Mouse (Mus musculus) E14TG2a.4 (cell line): ENCODE data around the gene Ano6.

Experiments
- H3K27me3 ChIP-seq: 2 replicates; pipeline ENCODE4 v1.6.1; 2014; ENCODE audit warnings: low read length, control low read depth; ENCODE audit not compliant: insufficient read depth
- H3K36me3 ChIP-seq: 2 replicates; pipeline ENCODE4 v1.6.1; 2014; ENCODE audit warnings: low read length, control low read depth; ENCODE audit not compliant: insufficient read depth
- H3K4me1 ChIP-seq: replicated peaks from 2 replicates; pipeline ENCODE4 v1.6.1; 2014; ENCODE audit warnings: low read depth, low read length, control low read depth
- H3K4me3 ChIP-seq: replicated peaks from 2 replicates; pipeline ENCODE4 v1.5.1; 2014; ENCODE audit warnings: mild to moderate bottlenecking, low read length
- H3K9me3 ChIP-seq: 2 replicates; pipeline ENCODE4 v1.6.1; 2014; ENCODE audit warnings: low read length, control low read depth
- CTCF ChIP-seq: conservative IDR thresholded peaks from 2 replicates; pipeline ENCODE4 v1.5.1; 2014; ENCODE audit warnings: low read length
- NANOG ChIP-seq: IDR thresholded peaks from 2 replicates; pipeline ENCODE4 v1.6.1; 2014; ENCODE audit warnings: borderline replicate concordance, low read length, mixed read lengths
- POU5F1 ChIP-seq: IDR thresholded peaks from 2 replicates; pipeline ENCODE4 v1.6.1; 2014; ENCODE audit warnings: low read length, borderline replicate concordance

The Ano6 gene

DNA sequence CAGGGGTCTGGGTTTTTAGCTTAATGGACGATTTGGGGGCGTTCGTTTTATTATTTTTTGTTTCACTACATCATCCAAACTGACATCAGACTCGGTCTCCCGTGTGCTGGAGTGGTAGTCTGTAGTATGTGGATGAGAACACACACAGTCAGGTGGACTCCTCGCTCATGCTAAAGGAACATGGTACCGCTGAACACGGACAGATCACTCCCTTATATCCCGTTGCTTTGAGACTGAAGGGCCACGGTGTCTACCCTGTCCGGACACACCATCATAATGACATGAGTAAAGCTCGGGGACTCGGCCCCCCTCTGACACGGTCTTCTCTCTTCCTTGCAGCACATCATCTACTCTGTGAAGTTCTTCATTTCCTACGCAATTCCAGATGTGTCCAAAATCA is 181.5 kb downstream of the Ano6 start:
- 0 out of 2 replicates have a peak, but pooled peaks cover 3% of the 10 kb centered on the region for H3K4me1 ChIP-seq

DNA sequence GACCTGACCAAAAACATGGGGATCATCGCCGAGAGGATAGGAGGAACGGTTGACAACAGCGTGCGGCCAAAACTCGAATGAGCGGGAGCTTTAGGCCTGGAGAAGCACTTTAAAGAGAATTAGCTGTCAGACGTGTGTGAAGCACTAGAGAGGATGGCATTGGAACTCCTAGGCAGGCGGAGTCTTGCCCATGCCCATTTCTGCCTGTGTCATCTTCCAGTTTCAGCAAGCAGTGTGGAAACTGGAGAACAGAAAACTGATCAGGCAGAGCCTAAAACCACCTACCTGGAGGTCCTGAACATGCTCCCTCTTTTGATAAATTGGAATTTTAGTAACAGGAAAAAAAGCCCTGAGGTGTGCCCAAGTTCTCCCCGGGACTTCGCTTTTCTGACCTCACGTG is 182.0 kb downstream of the Ano6 start:
- peaks cover 54% of the 10 kb centered on the region for H3K36me3 ChIP-seq
- H3K27me3 ChIP-seq = no peaks in the 10 kb centered on the region
- TF ChIP-seq NANOG (no peak), CTCF (no peak), POU5F1 (no peak)
- 0 out of 2 replicates have a peak, but pooled peaks cover 3% of the 10 kb centered on the region for H3K4me1 ChIP-seq
- no peaks in the 10 kb centered on the region for H3K9me3 ChIP-seq
- no peak overlapping the region for H3K4me3 ChIP-seq

More for the DNA sequence above, 181.5 kb downstream of the Ano6 start:
- Histone ChIP-seq H3K27me3 (no peaks in the 10 kb centered on the region), H3K4me3 (no peak overlapping the region), H3K36me3 (peaks cover 59% of the 10 kb centered on the region), H3K9me3 (no peaks in the 10 kb centered on the region)
- TF ChIP-seq CTCF (no peak), NANOG (no peak), POU5F1 (no peak)

DNA sequence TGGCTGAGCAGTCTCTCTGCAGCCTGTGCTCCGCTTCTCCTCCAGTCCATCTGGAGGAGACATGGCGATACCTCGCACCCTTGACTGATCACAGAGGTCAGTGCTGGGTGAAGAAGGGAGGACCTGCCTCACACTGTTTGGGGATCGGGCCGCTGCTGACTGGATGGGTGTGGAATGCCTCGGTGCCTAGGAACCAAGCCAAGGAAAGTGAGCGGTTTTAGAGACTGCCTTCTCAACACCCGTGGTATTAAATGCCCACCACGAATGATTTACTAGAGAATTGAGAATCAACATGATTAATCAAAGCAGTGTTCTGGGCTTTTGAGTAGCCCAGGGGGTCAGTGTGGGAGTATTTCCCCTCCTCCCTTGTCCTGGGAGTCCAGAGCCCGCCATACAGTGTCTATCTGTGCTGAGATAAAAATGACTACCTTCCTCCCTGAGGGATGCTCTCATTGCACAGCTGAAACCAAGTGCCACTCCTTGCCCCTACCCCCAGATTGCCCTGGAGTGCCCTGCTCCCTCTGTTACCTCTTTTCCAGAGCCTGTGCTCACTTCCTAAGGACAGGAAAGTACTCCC is 183.5 kb downstream of the Ano6 start:
- Histone ChIP-seq H3K27me3 (no peaks in the 10 kb centered on the region), H3K36me3 (peaks cover 39% of the 10 kb centered on the region), H3K9me3 (no peaks in the 10 kb centered on the region), H3K4me3 (no peak overlapping the region), H3K4me1 (0 out of 2 replicates have a peak, but pooled peaks cover 3% of the 10 kb centered on the region)
- TF ChIP-seq POU5F1 (no peak), NANOG (no peak)

DNA sequence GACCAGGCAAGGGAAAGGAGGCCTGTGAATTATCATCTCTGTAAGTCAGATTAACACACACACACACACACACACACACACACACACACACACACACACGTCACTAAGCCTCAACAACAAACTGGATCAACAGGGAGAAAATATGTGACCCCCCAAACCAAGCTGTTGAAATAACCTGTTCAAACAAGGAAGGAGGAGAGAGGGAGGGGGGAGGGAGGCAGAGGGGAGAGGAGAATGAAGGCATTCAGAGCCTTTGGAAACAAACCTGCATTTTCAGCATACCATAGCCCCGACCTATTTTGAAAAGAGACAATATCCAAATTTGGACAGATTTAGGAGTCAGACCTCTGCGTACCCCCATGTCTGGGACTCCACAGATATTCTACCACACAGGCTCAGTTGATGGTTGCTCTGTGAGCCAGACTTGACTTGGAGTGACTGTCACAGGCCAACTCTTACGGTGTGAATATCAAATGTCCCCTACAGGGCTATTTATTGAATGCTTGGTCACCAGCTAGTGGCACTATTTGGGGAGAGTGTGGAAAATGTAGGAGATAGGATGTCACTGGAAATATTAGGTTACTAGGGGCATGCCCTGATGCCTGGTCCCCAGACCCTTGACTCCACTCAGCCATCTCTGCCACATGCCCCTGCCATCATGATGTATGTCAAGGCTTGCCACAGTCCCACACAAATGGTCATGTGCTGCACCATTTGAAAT is 185.7 kb downstream of the Ano6 start:
- Histone ChIP-seq H3K36me3 (peaks cover 26% of the 10 kb centered on the region), H3K9me3 (no peaks in the 10 kb centered on the region), H3K4me3 (no peak overlapping the region), H3K27me3 (no peaks in the 10 kb centered on the region), H3K4me1 (0 out of 2 replicates have a peak, but pooled peaks cover 3% of the 10 kb centered on the region)
- TF ChIP-seq POU5F1 = no peak
- no peak for TF ChIP-seq NANOG
- TF ChIP-seq CTCF = no peak

DNA sequence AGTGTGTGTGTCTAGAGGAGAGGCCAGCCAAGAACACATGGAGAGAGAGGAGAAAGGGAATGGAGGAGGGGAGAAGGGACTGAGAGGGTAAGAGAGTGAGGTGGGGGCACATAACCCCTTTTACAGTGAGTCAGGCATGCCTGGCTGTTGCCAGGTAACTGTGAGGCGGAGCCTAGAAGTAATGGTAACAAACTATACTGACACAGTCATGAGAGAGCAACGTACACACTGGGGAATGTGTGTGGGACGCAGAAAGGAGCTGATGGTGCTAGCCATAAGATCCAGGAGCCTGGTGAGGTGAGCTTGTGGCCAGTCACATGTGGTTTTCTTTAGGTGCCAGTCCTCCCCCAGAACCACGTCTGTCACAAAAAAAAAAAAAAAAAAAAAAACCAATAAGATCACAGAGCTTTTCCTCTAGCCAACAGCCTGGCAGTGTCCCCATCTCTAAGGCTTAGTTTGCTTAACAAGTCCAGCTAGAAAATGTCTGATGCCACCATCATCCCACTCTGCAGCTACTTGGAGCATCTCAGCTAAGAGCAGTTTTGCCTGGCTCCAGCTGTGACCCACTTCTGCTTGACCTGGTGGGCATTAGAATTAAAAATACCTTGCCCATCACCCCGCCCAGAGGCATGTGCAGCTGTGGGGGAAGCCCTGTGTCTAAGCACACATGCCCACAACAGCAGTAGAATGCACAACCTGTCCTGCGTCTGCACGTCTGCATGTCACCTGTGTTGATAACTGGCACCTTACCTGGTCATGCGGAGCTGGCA is 186.7 kb downstream of the Ano6 start:
- Histone ChIP-seq H3K9me3 (no peaks in the 10 kb centered on the region), H3K27me3 (no peaks in the 10 kb centered on the region), H3K4me3 (no peak overlapping the region), H3K36me3 (peaks cover 21% of the 10 kb centered on the region), H3K4me1 (0 out of 2 replicates have a peak, but pooled peaks cover 3% of the 10 kb centered on the region)
- TF ChIP-seq POU5F1 = no peak
- no peak for TF ChIP-seq NANOG
- no peak for TF ChIP-seq CTCF

DNA sequence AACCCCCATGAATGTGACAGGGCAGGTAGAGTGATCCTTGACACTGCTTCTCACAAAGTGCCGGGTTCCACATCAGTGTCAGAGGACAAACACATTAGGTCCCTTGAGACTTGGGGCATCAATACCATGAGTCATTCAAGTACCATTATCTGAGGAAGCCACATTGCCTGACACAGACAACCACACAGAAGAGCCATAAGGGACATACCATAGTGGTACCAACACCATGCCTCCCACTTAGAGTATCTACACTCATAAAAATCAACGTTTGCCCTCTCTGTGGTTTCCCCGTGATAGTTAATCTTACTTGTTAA is 187.3 kb downstream of the Ano6 start:
- peaks cover 15% of the 10 kb centered on the region for H3K36me3 ChIP-seq
- H3K4me1 ChIP-seq = 0 out of 2 replicates have a peak, but pooled peaks cover 3% of the 10 kb centered on the region
- no peaks in the 10 kb centered on the region for H3K9me3 ChIP-seq
- no peak overlapping the region for H3K4me3 ChIP-seq
- H3K27me3 ChIP-seq = no peaks in the 10 kb centered on the region
- TF ChIP-seq NANOG = no peak
- no peak for TF ChIP-seq CTCF
- TF ChIP-seq POU5F1 = no peak

DNA sequence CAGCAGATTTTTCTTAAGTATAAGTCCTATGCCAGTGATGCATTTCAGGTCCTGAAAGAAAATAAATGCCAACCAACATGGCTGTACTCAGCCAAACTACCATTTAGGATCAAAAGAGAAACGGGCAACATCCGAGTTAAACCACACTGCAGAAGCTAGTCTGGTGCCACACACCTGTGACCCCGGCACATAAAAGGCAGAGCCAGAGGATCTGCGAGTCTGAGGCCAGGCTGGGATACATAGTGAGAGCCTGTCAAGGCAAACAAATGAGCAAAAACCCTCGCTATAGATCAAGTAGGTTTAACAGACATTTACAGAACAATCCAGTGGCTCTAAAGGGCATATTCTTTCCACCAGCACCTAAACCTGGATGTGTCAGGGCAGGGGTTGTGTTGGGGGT is 190.0 kb downstream of the Ano6 start:
- no peaks in the 10 kb centered on the region for H3K36me3 ChIP-seq
- H3K4me1 ChIP-seq = no peaks in the 10 kb centered on the region
- no peak for TF ChIP-seq CTCF
- no peak for TF ChIP-seq NANOG
- no peaks in the 10 kb centered on the region for H3K27me3 ChIP-seq
- no peak overlapping the region for H3K4me3 ChIP-seq
- no peaks in the 10 kb centered on the region for H3K9me3 ChIP-seq

DNA sequence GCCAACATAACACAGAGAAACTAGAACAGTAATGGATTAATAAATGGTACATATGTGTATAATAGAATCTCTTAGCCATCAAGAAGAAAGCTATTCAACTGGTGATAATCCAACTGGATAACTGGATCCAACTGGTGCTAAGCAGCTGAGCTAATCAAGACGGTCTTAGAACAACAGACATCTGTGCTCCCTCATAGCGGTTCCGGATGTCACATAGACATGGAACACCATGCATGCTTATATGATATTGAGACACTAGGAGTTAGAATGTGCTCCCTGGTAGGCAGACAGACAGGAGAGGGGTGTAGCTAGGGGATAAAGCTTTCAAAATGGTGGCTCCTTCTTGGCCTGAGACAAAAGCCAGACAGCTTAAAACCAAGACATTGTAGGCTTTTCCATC is 197.3 kb downstream of the Ano6 start:
- Histone ChIP-seq H3K9me3 (no peaks in the 10 kb centered on the region), H3K36me3 (no peaks in the 10 kb centered on the region), H3K4me1 (no peaks in the 10 kb centered on the region), H3K27me3 (no peaks in the 10 kb centered on the region), H3K4me3 (no peak overlapping the region)
- TF ChIP-seq POU5F1 = no peak
- TF ChIP-seq NANOG = no peak
- no peak for TF ChIP-seq CTCF
